Mouse (Mus musculus) CD8-positive naive resting alpha-beta T cell, adult 2 months (primary cell): ENCODE data around the gene Zfp109.

Source experiments
- DNase-seq, 2 experiments: peaks; one replicate each; pipeline ENCODE4 v3.0.0; 2022; ENCODE audit warnings: low read depth in 2 of 2, low spot score in 2 of 2

The Zfp109 gene

GRCm38 (mm10) chr7:24208282-24208886 lies 29.0 kb downstream of the Zfp109 start:
- no peak for DNase-seq

- DNase-seq = no peak
Measured at GRCm38 (mm10) chr7:24207488-24208261, 29.7 kb downstream of the Zfp109 start.

GRCm38 (mm10) chr7:24196961-24197360 lies 40.4 kb downstream of the Zfp109 start:
- no peak for DNase-seq

GRCm38 (mm10) chr7:24193157-24193556 lies 44.2 kb downstream of the Zfp109 start:
- no peak for DNase-seq

GRCm38 (mm10) chr7:24191361-24191760 lies 46.0 kb downstream of the Zfp109 start:
- DNase-seq = no peak

GRCm38 (mm10) chr7:24189571-24189944 lies 47.8 kb downstream of the Zfp109 start:
- DNase-seq = no peak

GRCm38 (mm10) chr7:24188901-24189570 lies 48.3 kb downstream of the Zfp109 start:
- DNase-seq = no peak

GRCm38 (mm10) chr7:24187611-24188010 lies 49.7 kb downstream of the Zfp109 start:
- no peak for DNase-seq
